22 mouse cellular contexts compared by ENCODE assay signal in genomic region chr7:141510196-141510595, GRCm38 (mm10). TPM values are rescaled to one million over a fixed set of nuclear protein-coding genes. Genes with fewer than 3 reads are reported as not detected.
DNase-seq lines count a peak whose midpoint lies in the region; ATAC-seq lines count a peak whose summit lies in the region.
"Had no signal": no experiment of that assay in that cellular context is flagged by ENCODE, and none has a peak within 500 bp of the region (broad histone marks: within the 10 kb centered on the region; RNA-seq: fewer than 3 reads in every experiment).

No protein-coding gene starts in this region.

- H3K9ac ChIP-seq in heart, embryonic 13.5 days = peak overlapping the region; percentile 61; the same call in 1 of the 2 replicates
- H3K9ac ChIP-seq in limb, embryonic 13.5 days = peak overlapping the region; percentile 25; the same call in 1 of the 2 replicates
- H3K9ac ChIP-seq: hindbrain, embryonic 13.5 days; midbrain, embryonic 15.5 days had no signal

- no peak overlapping the region for H3K4me2 ChIP-seq in heart, embryonic 13.5 days
- no peak overlapping the region for H3K4me2 ChIP-seq in limb, embryonic 13.5 days (replicated peaks)
- H3K4me2 ChIP-seq: embryonic facial prominence, embryonic 13.5 days; hindbrain, embryonic 13.5 days; midbrain, embryonic 15.5 days had no signal

- no peak overlapping the region for H3K4me3 ChIP-seq in heart, embryonic 13.5 days
- no peak overlapping the region for H3K4me3 ChIP-seq in limb, embryonic 13.5 days
- no peak overlapping the region for H3K4me3 ChIP-seq in limb, embryonic 10.5 days
- H3K4me3 ChIP-seq: embryonic facial prominence, embryonic 13.5 days; hindbrain, embryonic 13.5 days; megakaryocyte, embryonic 14.5 days; midbrain, embryonic 15.5 days; myocyte had no signal

- WGBS in heart, embryonic 13.5 days = 84% methylated on average over 5 of the region's 5 CpGs
- 88% methylated on average over 5 of the region's 5 CpGs for whole genome bisulfite sequencing in limb, embryonic 13.5 days
- WGBS in limb, embryonic 10.5 days = 91% methylated on average over 5 of the region's 5 CpGs

- DNase-seq in cerebellum, adult 9-10 months = peak; percentile 81
- DNase-seq in cerebellum, adult 11 months = no peak
- DNase-seq in heart, postnatal 4 days = no peak
- DNase-seq in limb, embryonic 10.5 days (ENCODE audit: low spot score) = no peak
- DNase-seq in cerebellum, postnatal 36 days = peak; percentile 29 to 59
- no peak for DNase-seq in left cerebral cortex, adult 9 months (ENCODE audit: low spot score in 2 of 2)
- DNase-seq: adrenal gland, postnatal 36 days; gastrocnemius, postnatal 36 days; kidney, adult 8-10 months; kidney, postnatal 14 days; lung, adult 2 months; thymus, postnatal 14 days had no signal

- peaks cover 52% of the 10 kb centered on the region for H3K4me1 ChIP-seq in heart, embryonic 13.5 days
- no peaks in the 10 kb centered on the region for H3K4me1 ChIP-seq in limb, embryonic 13.5 days
- no peaks in the 10 kb centered on the region for H3K4me1 ChIP-seq in limb, embryonic 10.5 days
- H3K4me1 ChIP-seq: embryonic facial prominence, embryonic 13.5 days; hindbrain, embryonic 13.5 days; midbrain, embryonic 15.5 days had no signal

- H3K27me3 ChIP-seq in heart, embryonic 13.5 days (replicated peaks) = no peaks in the 10 kb centered on the region
- no peaks in the 10 kb centered on the region for H3K27me3 ChIP-seq in limb, embryonic 13.5 days
- no peaks in the 10 kb centered on the region for H3K27me3 ChIP-seq in limb, embryonic 10.5 days (ENCODE audit: low read depth, poor library complexity, severe bottlenecking)
- H3K27me3 ChIP-seq: CH12.LX; embryonic facial prominence, embryonic 13.5 days; hindbrain, embryonic 13.5 days; megakaryocyte, embryonic 14.5 days; midbrain, embryonic 15.5 days had no signal

- H3K27ac ChIP-seq in heart, embryonic 13.5 days (replicated peaks) = peak overlapping the region; percentile 69
- no peak overlapping the region for H3K27ac ChIP-seq in limb, embryonic 13.5 days
- no peak overlapping the region for H3K27ac ChIP-seq in limb, embryonic 10.5 days
- H3K27ac ChIP-seq: embryonic facial prominence, embryonic 13.5 days; hindbrain, embryonic 13.5 days; midbrain, embryonic 15.5 days had no signal

- no peak for ATAC-seq in heart, embryonic 13.5 days (ENCODE audit: extremely low read depth, insufficient number of reproducible peaks, low FRiP score, low TSS enrichment)
- no peak for ATAC-seq in limb, embryonic 13.5 days (ENCODE audit: low FRiP score, low read depth)
- ATAC-seq: forebrain, embryonic 16.5 days; inflammation-experienced regulatory T-cells, adult 6 months; midbrain, embryonic 15.5 days had no signal

- no peaks in the 10 kb centered on the region for H3K9me3 ChIP-seq in heart, embryonic 13.5 days
- H3K9me3 ChIP-seq in limb, embryonic 13.5 days = no peaks in the 10 kb centered on the region
- no peaks in the 10 kb centered on the region for H3K9me3 ChIP-seq in limb, embryonic 10.5 days (replicated peaks)
- H3K9me3 ChIP-seq: embryonic facial prominence, embryonic 13.5 days; hindbrain, embryonic 13.5 days; megakaryocyte, embryonic 14.5 days; midbrain, embryonic 15.5 days had no signal

- H3K36me3 ChIP-seq in heart, embryonic 13.5 days = peaks cover 37% of the 10 kb centered on the region
- H3K36me3 ChIP-seq in limb, embryonic 13.5 days = peaks cover 39% of the 10 kb centered on the region
- H3K36me3 ChIP-seq in limb, embryonic 10.5 days = peaks cover 20% of the 10 kb centered on the region

RNA-seq across cellular contexts. Expression of gene Chid1, which starts 29.5 kb away (rescaled TPM):
- polyA plus RNA-seq in heart, embryonic 13.5 days (2015; fragmentation: Nextera tagmentation; extraction: Ambion mirVana) = 36.3 TPM in 2 replicates
- total RNA-seq in heart, postnatal 4 days (2021) = 10 to 100 TPM; 36.5 to 36.6 TPM
- 42.9 and 43.5 TPM in 2 replicates for polyA plus RNA-seq in limb, embryonic 13.5 days (2015; fragmentation: Nextera tagmentation; extraction: Ambion mirVana)
- 26.7 and 27.3 TPM in 2 replicates for polyA plus RNA-seq in limb, embryonic 10.5 days (2016; fragmentation: Nextera tagmentation; extraction: Ambion mirVana)

RNA-seq across cellular contexts. Expression of gene Tspan4, which starts 35.2 kb away (rescaled TPM):
- 64.5 and 68.8 TPM in 2 replicates for polyA plus RNA-seq in heart, embryonic 13.5 days (2015; fragmentation: Nextera tagmentation; extraction: Ambion mirVana)
- total RNA-seq in heart, postnatal 4 days (2021) = 10 to 100 TPM; 37.2 to 38.0 TPM
- polyA plus RNA-seq in limb, embryonic 13.5 days (2015; fragmentation: Nextera tagmentation; extraction: Ambion mirVana) = 70.5 and 71.2 TPM in 2 replicates
- polyA plus RNA-seq in limb, embryonic 10.5 days (2016; fragmentation: Nextera tagmentation; extraction: Ambion mirVana) = 25.0 and 36.9 TPM in 2 replicates

RNA-seq across cellular contexts. Expression of gene Polr2l, which starts 35.3 kb away (rescaled TPM):
- polyA plus RNA-seq in heart, embryonic 13.5 days (2015; fragmentation: Nextera tagmentation; extraction: Ambion mirVana) = 67.3 and 76.3 TPM in 2 replicates
- total RNA-seq in heart, postnatal 4 days (2021) = 10 to 100 TPM; 49.6 to 52.4 TPM
- 63.4 and 64.3 TPM in 2 replicates for polyA plus RNA-seq in limb, embryonic 13.5 days (2015; fragmentation: Nextera tagmentation; extraction: Ambion mirVana)
- polyA plus RNA-seq in limb, embryonic 10.5 days (2016; fragmentation: Nextera tagmentation; extraction: Ambion mirVana) = 77.2 and 86.8 TPM in 2 replicates

RNA-seq across cellular contexts. Expression of gene Cd151, which starts 43.0 kb away (rescaled TPM):
- polyA plus RNA-seq in heart, embryonic 13.5 days (2015; fragmentation: Nextera tagmentation; extraction: Ambion mirVana) = 28.5 and 31.4 TPM in 2 replicates
- total RNA-seq in heart, postnatal 4 days (2021) = 100 to 1,000 TPM; 229 to 230 TPM
- polyA plus RNA-seq in limb, embryonic 13.5 days (2015; fragmentation: Nextera tagmentation; extraction: Ambion mirVana) = 12.6 and 14.6 TPM in 2 replicates
- polyA plus RNA-seq in limb, embryonic 10.5 days (2016; fragmentation: Nextera tagmentation; extraction: Ambion mirVana) = 14.0 and 15.8 TPM in 2 replicates

RNA-seq across cellular contexts. Expression of gene Cracr2b, which starts 49.3 kb away (rescaled TPM):
- 20.2 and 23.0 TPM in 2 replicates for polyA plus RNA-seq in heart, embryonic 13.5 days (2015; fragmentation: Nextera tagmentation; extraction: Ambion mirVana)
- total RNA-seq in heart, postnatal 4 days (2021) = 10 to 100 TPM; 17.6 to 20.1 TPM
- 13.5 and 14.3 TPM in 2 replicates for polyA plus RNA-seq in limb, embryonic 13.5 days (2015; fragmentation: Nextera tagmentation; extraction: Ambion mirVana)
- polyA plus RNA-seq in limb, embryonic 10.5 days (2016; fragmentation: Nextera tagmentation; extraction: Ambion mirVana) = 7.0 and 7.8 TPM in 2 replicates
- total RNA-seq: CH12.LX had no signal
- polyA plus RNA-seq: inflammation-experienced regulatory T-cells, adult 6 months had no signal

Comparison
In these comparisons a context has a peak if more than half of its experiments do, and no peak if none do; other contexts are left out.
1. DNase-seq: peak in cerebellum, adult 9-10 months (single experiment) and cerebellum, postnatal 36 days (2 of 2); none in cerebellum, adult 11 months (single experiment), heart, postnatal 4 days (single experiment), limb, embryonic 10.5 days (single experiment) and left cerebral cortex, adult 9 months (0 of 2).